Mouse (Mus musculus): ENCODE data around the gene Isg20l2. TPM values are rescaled to one million over a fixed set of nuclear protein-coding genes. Genes with fewer than 3 reads are reported as not detected.

Gene Isg20l2
- polyA plus RNA-seq, 1 experiment from 2014 or later = 24.9 TPM

DNA sequence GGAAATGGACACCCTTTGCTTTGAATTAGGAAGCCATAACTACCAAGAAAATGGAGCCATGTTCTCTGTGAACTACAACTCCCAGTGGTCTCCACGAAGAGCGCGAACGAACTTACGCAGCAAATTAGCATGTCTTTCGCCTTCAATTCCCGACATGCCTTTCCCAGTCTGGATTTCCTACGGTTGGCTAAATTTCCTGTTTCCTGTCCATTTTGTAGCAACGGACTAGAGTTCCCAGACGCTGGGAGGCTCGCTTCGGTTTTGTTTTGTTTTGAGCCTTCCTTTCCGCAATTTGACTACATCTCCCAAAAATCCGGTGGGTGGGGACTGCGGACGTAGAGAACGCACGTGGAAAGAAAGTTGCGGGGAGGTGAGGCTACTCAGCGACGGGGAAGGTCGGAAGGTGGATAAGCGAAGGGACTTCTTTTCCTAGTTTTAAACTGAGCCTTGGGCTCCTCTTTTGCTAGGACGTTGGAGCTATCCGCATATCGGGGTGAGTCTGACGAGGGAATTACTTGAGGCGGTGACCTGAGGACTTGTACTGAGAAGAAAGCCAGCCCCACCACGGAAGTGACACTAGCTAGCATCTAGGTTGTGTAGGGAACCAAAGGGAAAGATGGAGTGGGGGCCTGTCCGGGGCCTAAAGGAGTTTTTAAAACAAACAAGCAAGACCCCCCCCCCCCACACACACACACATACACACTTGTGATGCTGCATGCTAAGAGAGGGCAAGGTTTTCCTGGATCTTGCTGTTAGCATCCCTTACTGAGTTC lies 10.6 kb upstream of the Isg20l2 start, which contains the start of gene Mrpl24:
Gene Mrpl24, plus strand, starts transcription at position 171 of the 773 bp plus-strand sequence.
- no peaks in the 10 kb centered on the region for H3K9me3 ChIP-seq (replicated peaks; ENCODE audit: control insufficient read depth, low read length, poor library complexity, severe bottlenecking)
- ATAC-seq = peak; percentile 90
- no peaks in the 10 kb centered on the region for H3K27me3 ChIP-seq (ENCODE audit: control insufficient read depth, insufficient read depth, low read depth, low read length)
- peak within 1 kb of the TSS; percentile 91 for H3K4me2 ChIP-seq (ENCODE audit: low read length)
- H3K36me3 ChIP-seq (ENCODE audit: control insufficient read depth, insufficient read depth, low read length) = peaks cover 18% of the 10 kb centered on the region
- peak within 1 kb of the TSS; percentile 62 for H3K9ac ChIP-seq (ENCODE audit: low read depth, low read length)
- peak within 1 kb of the TSS; percentile 50 for H3K4me3 ChIP-seq (ENCODE audit: low read depth, low read length)
- H3K4me1 ChIP-seq (ENCODE audit: control insufficient read depth, insufficient read depth, low read length) = peaks cover 15% of the 10 kb centered on the region
- WGBS = under 1% methylated on average over 30 of the region's 30 CpGs
- H3K27ac ChIP-seq (ENCODE audit: low read length) = peak within 1 kb of the TSS; percentile 74

DNA sequence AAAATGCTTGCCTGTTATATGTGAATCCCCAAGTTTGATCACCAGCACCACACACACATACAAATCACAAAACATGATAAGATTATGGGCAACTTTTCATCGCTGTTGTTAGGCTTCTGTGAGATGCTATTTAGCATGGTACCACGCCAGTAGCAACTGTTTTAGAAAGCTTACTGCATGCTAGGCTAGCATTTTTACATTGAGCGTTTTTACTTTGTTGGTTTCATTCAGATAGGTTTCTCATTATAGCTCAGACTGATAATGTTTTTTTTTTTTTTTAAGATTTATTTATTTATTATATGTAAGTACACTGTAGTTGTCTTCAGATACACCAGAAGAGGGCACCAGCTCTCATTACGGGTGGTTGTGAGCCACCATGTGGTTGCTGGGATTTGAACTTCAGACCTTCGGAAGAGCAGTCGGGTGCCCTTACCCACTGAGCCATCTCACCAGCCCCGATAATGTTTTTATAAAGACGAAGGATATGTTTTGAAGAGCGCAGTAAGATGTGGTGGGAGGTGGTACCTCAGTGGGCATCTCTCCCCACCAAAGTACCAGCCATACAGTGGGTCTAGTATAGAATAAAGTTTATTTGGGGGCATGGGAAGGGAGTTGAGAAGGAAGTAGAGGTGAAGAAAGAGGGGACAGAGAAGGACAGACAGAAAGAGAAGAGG lies 9.7 kb upstream of the Isg20l2 start:
- no peak overlapping the region for H3K27ac ChIP-seq (ENCODE audit: low read length)
- peaks cover 15% of the 10 kb centered on the region for H3K4me1 ChIP-seq (ENCODE audit: control insufficient read depth, insufficient read depth, low read length)
- peak overlapping the region; percentile 91 for H3K4me2 ChIP-seq (ENCODE audit: low read length)
- H3K36me3 ChIP-seq (ENCODE audit: control insufficient read depth, insufficient read depth, low read length) = peaks cover 25% of the 10 kb centered on the region
- no peak for ATAC-seq
- H3K4me3 ChIP-seq (ENCODE audit: low read depth, low read length) = peak overlapping the region; percentile 50
- H3K9ac ChIP-seq (ENCODE audit: low read depth, low read length) = peak overlapping the region; percentile 62; the same call in 1 of the 2 replicates
- H3K9me3 ChIP-seq (replicated peaks; ENCODE audit: control insufficient read depth, low read length, poor library complexity, severe bottlenecking) = no peaks in the 10 kb centered on the region
- 72% methylated on average over 9 of the region's 9 CpGs for WGBS
- no peaks in the 10 kb centered on the region for H3K27me3 ChIP-seq (ENCODE audit: control insufficient read depth, insufficient read depth, low read depth, low read length)

DNA sequence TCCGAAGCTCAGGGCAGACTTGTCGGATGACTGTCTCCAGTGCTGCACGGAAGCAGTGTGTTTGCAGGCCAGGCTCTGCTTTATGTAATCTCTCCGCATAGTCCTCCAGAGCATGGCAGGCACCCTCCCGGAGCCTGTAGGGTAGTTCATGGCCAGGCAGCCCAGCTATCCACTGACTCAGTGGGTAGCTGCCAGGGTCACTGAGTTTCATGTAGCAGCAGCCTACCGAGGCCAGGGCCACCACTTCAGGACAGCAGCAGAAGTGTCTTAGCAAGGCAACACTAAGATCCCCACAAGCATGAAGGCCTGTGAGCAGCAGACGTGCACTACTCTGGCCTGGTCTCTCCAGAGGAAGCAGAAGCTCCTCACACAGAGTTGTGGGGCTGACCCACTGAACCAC lies 5.1 kb upstream of the Isg20l2 start:
- H3K9me3 ChIP-seq (replicated peaks; ENCODE audit: control insufficient read depth, low read length, poor library complexity, severe bottlenecking) = no peaks in the 10 kb centered on the region
- peaks cover 17% of the 10 kb centered on the region for H3K4me1 ChIP-seq (ENCODE audit: control insufficient read depth, insufficient read depth, low read length)
- no peak for ATAC-seq
- H3K4me2 ChIP-seq (ENCODE audit: low read length) = no peak overlapping the region
- H3K27ac ChIP-seq (ENCODE audit: low read length) = no peak overlapping the region
- no peak overlapping the region for H3K9ac ChIP-seq (ENCODE audit: low read depth, low read length)
- peaks cover 28% of the 10 kb centered on the region for H3K36me3 ChIP-seq (ENCODE audit: control insufficient read depth, insufficient read depth, low read length)
- no peak overlapping the region for H3K4me3 ChIP-seq (ENCODE audit: low read depth, low read length)
- 89% methylated on average over 7 of the region's 7 CpGs for WGBS
- no peaks in the 10 kb centered on the region for H3K27me3 ChIP-seq (ENCODE audit: control insufficient read depth, insufficient read depth, low read depth, low read length)

DNA sequence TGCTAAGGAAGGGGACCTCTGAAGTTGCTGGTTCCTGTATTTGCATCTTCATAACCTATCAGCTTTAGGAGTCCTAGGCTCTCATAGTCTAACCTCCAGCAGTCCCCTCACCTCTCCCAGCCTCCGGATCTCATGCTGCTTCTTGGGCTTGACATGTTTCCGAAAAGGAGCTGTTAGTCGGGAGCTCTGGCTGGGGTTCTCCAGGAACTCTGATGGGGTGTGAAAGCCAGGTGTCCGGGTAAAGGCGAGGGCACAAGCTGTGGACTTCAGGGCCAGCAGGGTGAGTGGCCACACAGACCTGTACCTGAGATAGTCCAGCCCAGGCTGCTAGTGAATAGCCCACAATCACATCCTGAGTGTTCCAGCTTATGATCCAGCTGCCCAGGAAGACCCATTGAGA lies 2.7 kb upstream of the Isg20l2 start:
- Histone ChIP-seq H3K9ac (ENCODE audit: low read depth, low read length) (no peak overlapping the region), H3K9me3 (replicated peaks; ENCODE audit: control insufficient read depth, low read length, poor library complexity, severe bottlenecking) (no peaks in the 10 kb centered on the region), H3K4me3 (ENCODE audit: low read depth, low read length) (no peak overlapping the region), H3K27me3 (ENCODE audit: control insufficient read depth, insufficient read depth, low read depth, low read length) (no peaks in the 10 kb centered on the region), H3K4me1 (ENCODE audit: control insufficient read depth, insufficient read depth, low read length) (peaks cover 23% of the 10 kb centered on the region), H3K4me2 (ENCODE audit: low read length) (no peak overlapping the region), H3K36me3 (ENCODE audit: control insufficient read depth, insufficient read depth, low read length) (peaks cover 29% of the 10 kb centered on the region), H3K27ac (ENCODE audit: low read length) (no peak overlapping the region)
- 96% methylated on average over 5 of the region's 5 CpGs for WGBS
- no peak for ATAC-seq

DNA sequence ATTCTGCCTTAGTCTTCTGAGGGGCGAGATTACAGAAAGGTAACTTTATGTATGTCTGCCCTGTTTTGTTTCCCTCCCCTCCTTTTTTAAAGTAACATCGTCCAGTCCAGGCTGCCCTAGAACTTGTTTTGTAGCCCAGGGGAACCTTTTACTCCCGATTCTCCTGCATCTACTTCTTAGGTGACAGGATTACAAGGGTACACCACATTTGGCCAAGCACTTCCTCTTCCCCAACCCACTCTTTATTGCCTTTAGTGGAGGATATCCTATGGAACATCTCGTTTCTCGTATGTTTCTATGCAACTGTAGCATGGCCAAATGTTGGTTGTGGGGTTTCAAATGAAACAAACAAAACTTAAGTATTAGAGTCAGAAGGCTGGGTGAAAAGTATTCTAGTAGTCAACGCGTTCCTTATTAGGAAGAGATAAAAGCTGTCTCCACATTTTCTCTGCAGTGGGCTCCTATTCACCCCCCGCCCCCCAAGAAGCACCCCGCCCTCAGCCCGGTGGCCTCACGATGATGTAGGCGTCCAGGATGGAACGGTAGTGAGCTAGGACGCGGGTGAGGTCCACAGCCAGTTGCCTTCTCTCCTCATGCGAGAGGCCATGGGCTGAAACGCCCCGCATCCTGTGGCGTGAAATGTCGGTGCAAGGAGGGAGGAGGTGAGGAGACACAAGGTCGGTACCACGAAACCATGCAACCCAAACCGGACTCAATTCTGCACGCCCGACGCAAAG lies 605 bp upstream of the Isg20l2 start:
- Histone ChIP-seq H3K4me1 (ENCODE audit: control insufficient read depth, insufficient read depth, low read length) (peaks cover 26% of the 10 kb centered on the region), H3K27ac (ENCODE audit: low read length) (peak overlapping the region; percentile 92), H3K4me2 (ENCODE audit: low read length) (peak overlapping the region; percentile 80), H3K9me3 (replicated peaks; ENCODE audit: control insufficient read depth, low read length, poor library complexity, severe bottlenecking) (no peaks in the 10 kb centered on the region), H3K36me3 (ENCODE audit: control insufficient read depth, insufficient read depth, low read length) (peaks cover 19% of the 10 kb centered on the region), H3K4me3 (ENCODE audit: low read depth, low read length) (peak overlapping the region; percentile 90), H3K9ac (ENCODE audit: low read depth, low read length) (peak overlapping the region; percentile 94), H3K27me3 (ENCODE audit: control insufficient read depth, insufficient read depth, low read depth, low read length) (no peaks in the 10 kb centered on the region)
- peak; percentile 71 for ATAC-seq
- WGBS = 6% methylated on average over 26 of the region's 26 CpGs

DNA sequence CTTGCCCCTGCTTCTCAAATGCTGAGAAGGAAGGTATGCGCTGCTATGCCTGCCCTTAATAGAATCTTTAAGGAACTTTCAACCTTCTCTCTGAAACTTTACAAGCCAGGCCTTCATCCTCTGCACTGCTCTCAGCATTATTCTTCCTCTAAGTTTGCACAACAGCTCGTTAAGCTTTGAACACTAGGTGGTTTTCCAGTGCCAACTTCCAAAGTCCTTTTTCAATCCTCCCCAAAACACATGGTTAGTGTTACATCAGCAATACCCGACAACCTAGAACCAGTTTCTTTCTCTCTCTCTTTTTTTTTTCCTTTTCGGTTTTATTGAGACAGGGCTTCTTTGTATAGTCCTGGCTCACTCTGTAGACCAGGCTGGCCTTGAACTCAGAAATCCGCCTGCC lies 3.9 kb downstream of the Isg20l2 start:
- no peak overlapping the region for H3K9ac ChIP-seq (ENCODE audit: low read depth, low read length)
- no peak for ATAC-seq
- no peaks in the 10 kb centered on the region for H3K9me3 ChIP-seq (replicated peaks; ENCODE audit: control insufficient read depth, low read length, poor library complexity, severe bottlenecking)
- peaks cover 16% of the 10 kb centered on the region for H3K36me3 ChIP-seq (ENCODE audit: control insufficient read depth, insufficient read depth, low read length)
- peaks cover 36% of the 10 kb centered on the region for H3K4me1 ChIP-seq (ENCODE audit: control insufficient read depth, insufficient read depth, low read length)
- H3K27ac ChIP-seq (ENCODE audit: low read length) = no peak overlapping the region
- no peaks in the 10 kb centered on the region for H3K27me3 ChIP-seq (ENCODE audit: control insufficient read depth, insufficient read depth, low read depth, low read length)
- 90% methylated on average over 5 of the region's 5 CpGs for WGBS
- H3K4me2 ChIP-seq (ENCODE audit: low read length) = no peak overlapping the region
- no peak overlapping the region for H3K4me3 ChIP-seq (ENCODE audit: low read depth, low read length)

DNA sequence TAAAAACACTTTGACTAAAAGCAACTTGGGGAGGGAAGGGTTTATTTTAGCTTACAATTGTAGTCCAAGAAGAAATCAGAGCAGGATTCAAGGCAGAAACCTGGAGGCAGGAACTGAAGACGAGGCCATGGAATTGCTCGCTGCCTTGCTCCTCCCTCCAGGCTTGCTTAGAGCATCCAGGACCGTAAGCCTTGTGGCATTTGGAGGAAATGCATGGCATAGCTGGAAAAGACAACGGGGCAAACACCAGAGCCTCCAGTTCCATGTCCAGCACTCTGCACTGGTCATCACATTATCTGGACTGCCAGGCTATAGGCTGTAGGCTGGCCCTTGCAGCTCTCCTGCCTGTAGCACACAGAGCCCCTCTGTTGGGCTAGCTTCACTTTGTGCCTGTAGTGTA lies 4.4 kb downstream of the Isg20l2 start:
- no peak overlapping the region for H3K4me2 ChIP-seq (ENCODE audit: low read length)
- peaks cover 31% of the 10 kb centered on the region for H3K4me1 ChIP-seq (ENCODE audit: control insufficient read depth, insufficient read depth, low read length)
- WGBS = 65% methylated on average over 4 of the region's 4 CpGs

DNA sequence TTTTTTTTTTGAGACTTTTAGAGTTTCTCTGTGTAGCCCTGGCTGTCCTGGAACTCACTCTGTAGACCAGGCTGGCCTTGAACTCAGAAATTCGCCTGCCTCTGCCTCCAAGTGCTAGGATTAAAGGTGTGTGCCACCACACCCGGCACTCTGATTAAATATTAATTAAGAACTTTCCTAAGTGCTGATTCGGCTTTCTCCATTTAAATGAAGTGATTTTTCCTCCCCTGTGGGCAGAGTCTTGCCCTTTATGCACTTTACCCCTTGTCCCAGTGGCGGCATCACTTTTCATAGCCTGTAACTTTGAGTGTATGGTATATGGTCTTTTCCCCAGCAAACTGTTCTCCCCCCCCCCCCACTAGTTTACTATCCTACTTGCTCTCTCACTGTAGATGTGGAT lies 5.1 kb downstream of the Isg20l2 start:
- Histone ChIP-seq H3K27me3 (ENCODE audit: control insufficient read depth, insufficient read depth, low read depth, low read length) (no peaks in the 10 kb centered on the region), H3K4me2 (ENCODE audit: low read length) (no peak overlapping the region), H3K9me3 (replicated peaks; ENCODE audit: control insufficient read depth, low read length, poor library complexity, severe bottlenecking) (no peaks in the 10 kb centered on the region), H3K27ac (ENCODE audit: low read length) (no peak overlapping the region), H3K9ac (ENCODE audit: low read depth, low read length) (no peak overlapping the region), H3K4me1 (ENCODE audit: control insufficient read depth, insufficient read depth, low read length) (peaks cover 31% of the 10 kb centered on the region), H3K36me3 (ENCODE audit: control insufficient read depth, insufficient read depth, low read length) (peaks cover 24% of the 10 kb centered on the region), H3K4me3 (ENCODE audit: low read depth, low read length) (no peak overlapping the region)
- 86% methylated on average over 4 of the region's 4 CpGs for WGBS
- ATAC-seq = no peak

More for the DNA sequence above, 4.4 kb downstream of the Isg20l2 start:
- ATAC-seq = no peak
- H3K27ac ChIP-seq (ENCODE audit: low read length) = no peak overlapping the region
- H3K9me3 ChIP-seq (replicated peaks; ENCODE audit: control insufficient read depth, low read length, poor library complexity, severe bottlenecking) = no peaks in the 10 kb centered on the region
- H3K27me3 ChIP-seq (ENCODE audit: control insufficient read depth, insufficient read depth, low read depth, low read length) = no peaks in the 10 kb centered on the region
- no peak overlapping the region for H3K9ac ChIP-seq (ENCODE audit: low read depth, low read length)
- no peak overlapping the region for H3K4me3 ChIP-seq (ENCODE audit: low read depth, low read length)
- peaks cover 20% of the 10 kb centered on the region for H3K36me3 ChIP-seq (ENCODE audit: control insufficient read depth, insufficient read depth, low read length)
